Mouse (Mus musculus): ENCODE data around the gene Gnb1l.

GRCm38 (mm10) chr16:18604267-18604701 is 105.8 kb downstream of the Gnb1l start:
- TF ChIP-seq GATA1 (IDR thresholded peaks at IDR 0.05; ENCODE audit: borderline replicate concordance, low read length) (no peak), FLI1 (IDR thresholded peaks at IDR 0.05; ENCODE audit: low read length) (no peak)
